Mouse (Mus musculus) frontal cortex, postnatal 14 days (tissue): ENCODE data around the gene Uba5.

Experiments
- DNase-seq, 2 experiments: peaks; one replicate each; pipeline ENCODE4 v3.0.0; 2022; ENCODE audit warnings: low spot score in 2 of 2

The Uba5 gene

DNA sequence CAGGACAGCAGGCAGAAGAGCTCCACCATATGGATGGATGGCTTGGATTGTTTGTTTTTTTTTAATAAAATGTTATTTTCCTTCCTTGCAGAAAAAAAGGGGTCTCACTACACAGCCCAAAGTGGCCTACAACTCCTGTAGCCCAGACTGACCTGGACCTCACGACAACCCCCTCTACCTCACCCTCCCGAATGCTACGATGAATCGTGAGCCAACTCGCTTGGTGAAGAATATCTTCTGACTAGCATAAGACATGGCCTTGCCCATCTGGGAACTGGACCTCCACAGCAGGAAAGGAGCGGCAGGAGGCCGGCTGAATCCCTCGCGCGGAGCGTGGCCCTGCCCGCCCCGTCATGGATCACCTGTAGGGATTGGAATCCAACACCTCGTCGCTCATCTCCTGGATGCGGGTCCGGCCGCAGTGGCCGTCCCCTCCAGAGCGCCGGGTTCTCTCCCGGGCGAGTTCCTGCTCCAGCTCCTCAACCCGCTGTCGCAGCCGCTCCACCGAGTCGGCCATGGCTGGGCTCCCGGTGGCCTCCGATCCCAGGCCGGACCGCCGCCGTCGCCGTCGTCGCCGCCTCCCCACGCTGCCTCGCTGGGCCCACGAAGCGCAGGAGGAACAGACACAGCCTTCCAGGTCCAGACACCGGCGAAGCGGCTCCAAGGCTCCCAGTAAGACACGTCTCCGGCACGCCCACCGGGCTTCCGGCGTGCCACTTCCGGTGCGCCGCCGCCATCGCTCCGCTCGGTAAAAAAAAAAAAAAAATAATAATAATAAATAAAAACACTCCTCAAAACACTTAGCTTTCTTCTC is at the start of gene Uba5:
Uba5 (minus strand) TSS at position 705 of the 814 bp plus-strand sequence.
- DNase-seq, result peak; percentile 7 to 55

DNA sequence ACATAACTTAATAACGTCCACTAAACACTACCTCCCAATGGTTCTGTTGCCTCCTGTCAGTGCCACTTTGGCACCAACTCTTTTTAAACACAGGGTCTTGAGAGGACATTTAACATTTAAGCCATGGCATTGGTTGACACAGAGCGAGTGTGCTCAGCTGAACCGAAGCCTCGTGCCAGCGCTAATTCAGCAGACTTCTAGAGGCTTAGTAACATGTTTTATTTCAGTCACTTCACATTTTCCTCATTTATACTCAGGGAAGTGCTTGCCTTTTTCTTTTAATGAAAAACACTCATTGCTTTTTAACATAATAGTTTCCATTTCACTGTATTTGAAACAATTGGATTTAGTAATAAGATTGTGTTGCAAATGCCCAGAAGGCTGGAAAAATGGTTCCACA is 46.2 kb upstream of the Uba5 start:
- DNase-seq, result no peak

DNA sequence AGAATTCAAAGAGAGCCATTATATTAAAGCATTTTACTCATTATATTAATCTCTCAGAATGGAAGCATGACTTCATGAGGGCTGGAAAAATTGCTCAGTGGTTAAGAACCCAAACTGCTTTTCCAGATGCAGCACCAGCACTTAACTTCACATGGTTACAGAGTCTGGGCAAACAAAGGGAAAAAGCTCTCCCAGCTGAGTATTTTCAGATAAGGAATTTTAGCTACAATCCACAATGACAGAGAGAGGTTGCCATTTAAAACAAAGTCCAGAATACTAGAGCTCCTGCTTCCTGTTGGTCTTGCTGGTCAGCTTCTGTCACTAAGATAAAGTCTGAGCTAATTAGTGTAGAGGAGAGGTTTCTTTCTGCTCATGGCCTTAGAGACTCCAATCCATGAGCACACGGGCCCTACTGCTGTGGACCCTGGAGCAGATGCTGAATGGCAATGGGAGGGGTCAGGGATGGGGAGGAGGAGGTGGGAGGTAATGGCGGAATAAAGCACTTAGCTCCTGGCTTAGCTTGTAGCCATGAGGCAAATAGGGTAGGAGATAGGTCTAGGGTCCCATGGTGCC is 45.7 kb upstream of the Uba5 start:
- no peak for DNase-seq

DNA sequence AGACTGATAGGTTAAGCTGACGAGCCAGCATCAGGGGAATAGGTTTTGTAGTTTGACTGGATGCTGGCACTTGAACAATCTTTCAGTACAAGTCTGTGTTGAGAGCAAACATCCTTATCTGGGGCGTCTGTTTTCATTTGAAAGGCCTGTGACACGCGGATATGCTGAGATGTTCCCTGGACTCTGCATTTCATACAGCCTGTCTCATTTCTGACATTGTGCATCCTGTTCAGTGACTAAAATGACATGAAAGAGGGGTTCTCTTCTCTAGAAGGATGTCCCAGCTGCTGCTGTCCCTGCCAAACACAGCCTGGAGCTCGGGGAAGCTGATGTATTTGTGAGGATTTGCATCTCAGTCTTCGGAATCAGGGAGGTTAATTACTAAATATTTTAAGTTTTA is 44.5 kb upstream of the Uba5 start:
- DNase-seq, result no peak

DNA sequence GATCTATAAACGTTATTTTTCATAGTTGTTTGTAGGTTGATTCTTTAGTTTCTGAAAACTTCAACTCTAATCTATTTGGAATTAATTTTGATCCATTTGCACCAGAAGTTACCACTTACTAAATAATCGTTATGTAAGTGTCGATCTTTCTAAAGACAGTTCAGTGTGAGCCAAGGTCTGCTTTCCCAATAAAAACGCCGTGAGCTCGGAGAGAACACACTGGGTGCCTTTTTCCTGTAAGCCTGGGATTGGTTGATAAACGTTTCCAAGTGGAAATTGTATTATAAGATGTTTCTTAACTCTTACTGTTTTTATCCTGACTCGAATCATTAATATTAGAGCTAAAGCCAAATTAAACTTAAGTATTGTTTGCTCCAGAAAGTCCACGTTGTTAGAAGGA is 44.0 kb upstream of the Uba5 start:
- no peak for DNase-seq

DNA sequence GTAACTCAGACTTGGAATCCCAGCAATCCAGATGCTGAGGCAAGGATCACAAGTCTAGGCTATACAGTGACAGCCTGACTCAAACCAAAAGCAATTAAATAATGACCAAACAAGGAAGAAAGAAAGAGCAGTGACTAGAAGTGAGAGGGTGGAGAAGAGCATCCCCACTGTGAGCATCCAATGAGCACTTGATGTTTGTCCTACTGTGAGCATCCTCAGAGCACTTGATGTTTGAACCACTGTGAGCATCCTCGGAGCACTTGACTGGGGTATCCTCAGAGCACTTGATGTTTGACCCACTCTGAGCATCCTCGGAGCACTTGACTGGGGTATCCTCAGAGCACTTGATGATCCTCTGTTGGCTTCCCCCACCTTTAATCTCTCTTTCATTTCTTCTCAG is 42.1 kb upstream of the Uba5 start:
- DNase-seq, result no peak

DNA sequence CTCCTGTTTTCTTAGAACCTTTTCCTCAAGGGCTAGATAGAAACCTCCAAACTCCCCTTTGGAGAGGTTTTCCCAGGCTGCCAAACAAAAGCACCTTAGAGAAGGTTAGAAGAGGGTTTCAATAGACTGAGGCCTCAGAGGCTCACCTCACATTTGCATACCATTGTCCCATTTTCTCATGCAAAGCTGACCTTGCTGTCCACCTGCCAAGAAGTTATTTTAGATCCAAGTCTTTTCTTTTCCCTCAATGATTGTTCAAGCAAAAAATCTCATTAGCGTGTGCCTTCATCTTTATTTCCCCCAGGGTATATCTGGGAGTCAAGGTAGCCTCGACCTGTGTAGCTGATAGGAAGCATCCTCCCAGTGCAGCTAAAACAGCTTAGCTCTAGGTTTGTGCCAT is 40.0 kb upstream of the Uba5 start:
- no peak for DNase-seq

DNA sequence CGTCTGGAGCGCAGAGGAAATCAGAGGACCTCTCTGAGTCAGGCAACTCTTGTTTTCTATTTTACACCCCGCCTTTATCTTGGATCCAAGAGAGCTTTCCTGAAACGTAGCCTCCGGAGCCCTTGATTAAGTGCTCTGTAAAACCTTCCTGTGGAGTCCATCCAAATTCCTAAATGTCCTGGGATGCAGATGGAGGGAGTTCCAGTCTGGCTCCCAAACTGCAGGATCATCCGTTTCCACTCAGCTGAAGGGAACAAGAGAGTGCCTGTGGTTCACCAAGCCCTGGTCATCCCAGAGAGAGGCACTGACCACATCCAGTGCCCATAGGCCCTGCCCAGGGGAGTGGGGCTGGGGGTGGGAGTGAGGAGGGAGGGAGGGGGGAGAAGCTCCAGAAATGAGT is 39.4 kb upstream of the Uba5 start:
- DNase-seq, result no peak

DNA sequence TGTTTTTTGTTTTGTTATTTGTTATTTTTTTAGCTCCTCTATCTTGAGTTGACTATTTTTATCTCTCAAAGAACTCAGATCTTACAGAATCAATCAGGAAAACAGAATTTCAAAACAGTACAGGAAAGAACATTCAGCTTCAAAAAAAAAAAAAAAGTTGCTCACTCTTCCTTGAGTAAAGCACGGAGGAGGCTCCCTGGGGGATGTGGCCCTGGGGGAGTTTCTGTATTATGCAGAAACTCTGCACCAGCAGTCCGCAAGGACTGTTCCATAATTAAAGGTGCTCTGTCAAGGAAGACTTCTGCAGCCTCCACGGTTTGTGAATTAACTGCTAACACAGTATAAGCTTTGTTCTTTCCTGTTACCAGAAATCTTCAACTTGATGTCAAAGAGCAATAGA is 38.5 kb upstream of the Uba5 start:
- no peak for DNase-seq

DNA sequence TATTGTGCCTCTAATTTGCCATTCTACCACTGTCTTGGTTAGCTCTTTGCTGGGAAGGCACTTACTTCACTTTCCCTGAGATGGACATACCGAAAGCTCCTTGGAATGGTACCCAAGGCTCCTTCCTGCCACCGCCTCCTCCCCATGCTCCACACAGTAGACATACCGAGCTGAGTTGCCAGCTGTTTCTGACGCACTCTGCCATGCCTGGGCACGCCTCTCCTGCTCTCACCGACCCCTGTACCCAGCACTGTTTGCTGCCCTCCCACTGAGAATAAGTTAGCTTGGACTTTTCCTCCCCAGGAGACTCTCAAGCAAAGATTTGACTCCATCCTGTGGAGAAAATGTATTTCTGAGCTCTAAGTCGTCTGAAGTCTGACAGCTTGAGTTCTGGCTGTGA is 37.9 kb upstream of the Uba5 start:
- no peak for DNase-seq

DNA sequence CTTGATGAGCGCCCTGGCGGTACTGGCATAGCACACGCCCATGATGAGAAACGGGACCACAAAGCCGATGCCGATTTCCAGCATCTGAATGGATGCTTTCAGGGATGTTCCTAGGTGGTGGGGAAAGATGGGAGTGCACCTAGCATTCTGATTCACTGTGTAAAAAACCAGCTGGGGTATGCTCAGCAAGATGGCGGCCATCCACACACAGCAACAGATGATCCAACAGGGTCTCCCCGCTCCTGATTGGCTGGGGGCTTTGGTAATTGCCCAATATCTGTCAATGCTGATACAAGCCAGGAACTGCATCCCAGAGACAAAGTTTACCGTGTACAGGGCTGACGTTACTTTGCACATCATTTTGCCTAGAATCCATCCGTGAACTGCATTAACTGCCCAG is 36.1 kb upstream of the Uba5 start:
- DNase-seq, result no peak

DNA sequence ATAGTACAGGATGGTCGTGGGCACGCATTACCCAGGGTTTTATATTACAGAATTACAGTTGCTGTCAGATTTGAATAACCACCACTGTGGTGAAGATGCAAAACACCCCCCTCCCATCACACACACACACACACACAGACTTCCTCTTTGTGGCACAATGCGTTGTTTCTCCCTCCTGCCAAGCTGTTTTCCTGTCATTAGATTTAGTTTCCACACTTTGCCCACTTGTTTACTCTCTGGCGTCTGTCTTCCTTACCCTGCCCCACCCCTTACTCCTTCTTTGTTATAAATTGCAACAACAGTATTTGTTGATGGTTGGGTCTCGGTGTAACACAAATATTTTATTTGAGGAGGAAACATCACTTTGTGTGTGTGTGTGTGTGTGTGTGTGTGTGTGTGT is 35.3 kb upstream of the Uba5 start:
- no peak for DNase-seq

DNA sequence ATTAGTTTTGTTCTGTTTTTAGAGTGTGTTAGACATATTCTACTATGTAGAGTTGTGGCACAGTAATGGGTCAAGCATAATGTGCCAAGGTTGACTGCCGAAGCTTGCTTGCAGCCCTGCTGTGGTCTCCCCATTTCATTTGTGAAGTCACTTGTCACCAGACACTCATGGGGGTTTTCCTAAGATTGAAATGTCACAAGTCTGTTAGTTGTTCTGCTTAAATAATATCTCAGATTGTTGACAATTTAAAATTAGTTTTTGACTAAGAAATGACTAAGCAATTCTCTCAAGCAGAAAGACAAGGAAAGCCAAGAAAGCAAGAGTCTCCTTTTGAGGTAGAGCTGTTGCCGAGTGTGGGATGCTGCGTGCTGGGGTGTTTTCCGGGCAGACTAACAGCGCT is 30.0 kb upstream of the Uba5 start:
- DNase-seq, result no peak

DNA sequence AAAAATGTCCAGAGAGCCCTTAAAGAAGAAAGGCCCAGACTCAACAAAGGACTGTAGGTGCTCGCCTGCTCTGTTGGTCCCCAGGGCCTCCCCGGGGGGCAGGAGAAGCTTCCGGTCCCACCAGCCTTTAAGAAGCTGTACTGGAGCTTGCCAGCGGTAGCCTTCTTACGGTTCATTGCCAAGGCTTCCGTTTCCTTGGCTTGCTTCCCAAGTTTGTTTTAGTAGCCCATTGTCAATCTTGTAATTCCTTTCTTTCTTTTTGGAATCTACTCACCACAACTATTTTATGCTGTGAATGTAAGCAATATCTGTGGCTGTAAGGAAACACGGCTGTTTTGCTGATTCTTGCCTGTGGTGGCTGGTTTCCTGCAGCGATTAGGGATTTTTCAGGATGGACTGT is 25.6 kb upstream of the Uba5 start:
- no peak for DNase-seq

DNA sequence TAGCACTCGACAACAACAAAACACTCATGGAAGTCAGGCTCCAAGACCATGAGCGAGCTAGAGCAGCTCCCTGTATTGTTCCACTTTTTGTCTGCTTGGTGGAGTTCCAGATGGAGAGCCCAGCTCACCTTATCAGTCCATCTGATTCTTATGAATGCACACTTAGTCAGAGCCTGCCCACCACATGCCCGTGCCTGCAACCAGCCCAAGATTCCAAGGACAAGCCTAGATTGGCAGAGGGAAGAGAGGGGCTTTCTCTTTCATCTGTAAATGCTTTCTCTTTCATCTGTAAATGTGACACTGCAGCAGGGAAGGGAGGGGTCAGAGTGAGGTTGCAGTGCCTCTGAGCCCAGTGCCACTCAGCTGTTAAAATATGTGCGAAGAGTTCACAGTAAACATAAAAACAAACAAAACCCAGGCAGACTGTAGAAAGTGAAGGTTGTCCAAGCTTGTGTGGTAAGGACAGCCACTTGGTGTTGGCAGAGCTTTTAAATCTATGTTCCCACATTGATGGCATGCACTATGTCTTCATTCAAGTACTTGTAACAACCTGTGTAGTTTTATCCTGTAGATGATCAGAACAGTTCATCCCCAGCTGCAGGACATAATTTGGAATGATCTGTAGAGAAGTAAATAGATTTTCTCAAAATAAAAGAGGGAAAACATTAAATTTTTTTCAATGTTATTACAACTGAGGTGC is 22.9 kb upstream of the Uba5 start:
- no peak for DNase-seq

DNA sequence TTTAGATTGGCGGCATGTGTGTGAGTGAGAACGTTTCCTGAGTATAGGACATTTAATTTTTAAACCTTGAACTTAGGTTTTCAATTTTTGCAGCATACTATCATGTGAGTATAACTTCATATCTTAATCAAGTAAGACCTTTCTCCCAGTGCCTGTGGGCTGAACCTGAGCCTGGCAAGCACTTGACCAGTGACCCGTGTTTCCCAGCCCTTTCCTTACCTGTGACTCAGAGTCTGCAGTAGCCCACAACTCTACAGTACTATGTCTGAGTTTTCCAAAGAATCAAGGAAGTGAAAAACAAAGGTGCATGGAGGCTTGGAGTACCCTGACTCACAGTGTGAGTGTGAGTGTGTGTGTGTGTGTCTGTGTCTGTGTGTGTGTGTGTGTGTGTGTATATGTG is 17.1 kb upstream of the Uba5 start:
- no peak for DNase-seq

DNA sequence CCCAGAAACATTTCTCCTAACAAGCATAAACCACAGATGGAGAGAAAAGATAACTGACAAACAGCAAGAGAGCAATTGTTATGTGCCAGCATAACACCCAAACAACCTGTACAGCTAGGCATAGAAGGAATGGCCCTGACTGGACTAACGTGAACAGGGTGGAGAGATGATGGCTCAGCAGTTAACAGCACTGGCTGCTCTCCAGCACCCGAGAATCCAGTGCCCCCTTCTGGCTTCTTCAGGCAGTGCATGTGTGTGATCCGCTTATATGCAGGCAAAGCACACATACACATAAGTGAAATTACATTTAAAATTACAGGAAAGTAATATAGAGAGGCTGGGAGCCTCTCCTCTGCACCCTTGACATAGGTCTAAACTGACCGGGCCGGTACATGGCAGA is 16.4 kb upstream of the Uba5 start:
- DNase-seq, result peak in 1 of 2 experiments; percentile 20

DNA sequence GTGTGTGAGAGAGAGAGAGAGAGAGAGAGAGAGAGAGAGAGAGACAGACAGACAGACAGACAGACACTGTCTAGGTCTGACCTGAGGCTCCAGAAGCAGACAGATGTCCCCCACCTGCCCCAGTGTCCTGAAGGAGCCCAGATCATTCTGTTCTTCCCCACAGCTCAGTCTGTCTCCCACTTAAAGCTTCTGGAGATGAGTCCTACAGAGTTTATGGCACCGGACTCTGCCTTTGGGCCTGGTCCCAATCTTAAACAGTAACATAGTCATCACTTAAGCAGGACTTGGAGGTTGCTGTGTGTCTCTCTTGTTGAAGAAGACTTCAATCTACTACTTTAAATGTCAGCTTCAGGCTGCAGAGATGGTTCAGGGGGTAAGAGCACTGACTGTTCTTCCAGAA is 15.8 kb upstream of the Uba5 start:
- DNase-seq, result no peak

DNA sequence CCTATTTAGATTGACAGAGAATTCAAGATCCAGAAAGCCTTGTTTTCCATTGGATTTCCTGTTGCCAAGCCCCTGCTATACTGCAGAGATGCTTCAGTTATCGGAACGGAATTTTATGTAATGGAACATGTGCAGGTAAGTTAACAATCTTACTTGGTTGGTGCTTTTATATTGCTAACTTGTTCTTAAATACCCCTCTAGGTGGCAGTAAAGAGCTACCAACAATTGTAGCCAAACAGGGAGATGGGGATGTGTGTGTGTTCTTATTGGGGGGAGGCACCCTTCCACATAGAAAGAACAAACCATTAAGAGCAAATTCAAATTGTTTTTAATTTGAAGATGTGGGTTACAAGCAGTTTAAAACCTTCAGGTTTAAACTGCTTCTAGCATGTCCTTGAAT is 12.9 kb upstream of the Uba5 start:
- no peak for DNase-seq

DNA sequence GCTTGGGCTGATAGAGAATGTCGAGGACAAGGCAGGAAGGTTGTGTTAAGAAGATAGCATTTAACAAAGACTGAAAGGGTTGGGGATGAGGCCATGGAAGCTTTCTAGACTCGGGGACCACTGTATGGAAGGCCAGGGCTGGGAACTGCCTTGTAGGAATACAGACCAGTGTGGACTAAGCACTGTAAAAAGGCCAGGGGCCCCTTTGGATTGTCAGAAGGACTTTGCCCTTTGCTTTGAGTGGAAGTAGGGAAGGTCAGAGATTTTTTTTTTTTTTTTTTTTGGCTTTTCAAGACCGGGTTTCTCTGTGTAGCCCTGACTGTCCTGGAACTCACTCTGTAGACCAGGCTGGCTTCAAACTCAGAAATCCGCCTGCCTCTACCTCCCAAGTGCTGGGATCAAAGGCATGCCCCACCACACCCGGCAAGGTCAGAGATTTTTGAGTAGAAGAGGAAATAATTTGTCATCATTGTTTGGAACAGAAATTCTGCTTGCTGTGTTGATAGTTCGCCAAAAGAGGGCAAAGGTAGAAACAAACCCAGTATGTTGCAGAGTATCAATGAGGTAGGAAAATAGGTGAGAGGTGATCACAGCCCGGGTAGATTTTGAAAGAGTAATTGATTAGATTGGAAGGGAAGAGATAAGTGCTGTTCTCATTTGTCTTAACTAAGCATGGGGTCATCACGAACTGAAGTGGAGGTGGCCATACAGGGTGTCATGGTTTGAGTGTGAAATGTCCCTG is 8.1 kb upstream of the Uba5 start:
- DNase-seq, result no peak

DNA sequence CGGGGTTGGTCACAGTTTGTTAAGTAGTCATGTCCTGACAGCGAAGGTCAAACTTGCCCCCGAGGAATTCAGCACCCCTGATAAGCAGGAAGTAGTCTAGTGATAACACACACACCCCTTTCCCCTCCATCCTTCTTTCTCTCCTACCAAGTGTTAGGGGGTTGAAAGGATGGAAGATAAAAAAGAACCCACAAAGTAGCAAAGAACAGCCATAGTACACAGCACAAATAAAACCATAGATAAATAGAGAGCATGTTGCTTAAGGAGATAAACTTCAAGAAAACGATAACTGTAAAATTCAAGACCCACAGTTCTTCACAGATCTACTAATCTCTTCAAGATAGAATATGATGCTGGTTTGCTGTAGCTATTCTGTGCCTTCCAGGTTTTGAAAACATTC is 7.3 kb upstream of the Uba5 start:
- no peak for DNase-seq

DNA sequence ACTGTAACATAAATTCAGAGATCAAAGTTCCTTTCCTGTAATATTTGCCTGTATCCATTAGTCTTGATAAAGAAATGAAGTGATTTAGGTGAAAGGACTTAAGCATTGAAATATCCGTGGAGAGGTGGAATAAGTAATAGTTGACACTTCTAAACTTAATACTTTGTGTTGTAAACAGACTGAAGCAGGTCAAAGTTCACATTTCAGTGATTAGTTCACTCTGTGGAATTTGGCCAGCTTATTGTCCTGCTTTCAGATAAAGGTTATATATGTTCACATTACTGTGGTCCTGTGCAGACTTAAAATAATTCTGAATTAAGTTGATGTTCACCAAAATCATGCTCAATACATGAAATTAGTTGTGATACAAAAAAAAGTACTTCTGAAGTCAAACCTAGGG is 1.6 kb upstream of the Uba5 start:
- DNase-seq, result no peak
